Mouse (Mus musculus) lung, postnatal 10 days (tissue): ENCODE measurements around the gene Olfr222.
"Not testable (repeated sequence)": the region's sequence is repeated elsewhere in the genome, so short reads cannot be mapped to it uniquely, and the experiment has no call there.

Experiments
- DNase-seq: peaks from one replicate; pipeline ENCODE4 v3.0.0; 2021

Gene Olfr222

GRCm38 (mm10) chr11:59576135-59576534 lies at the start of gene Olfr222:
Olfr222 (minus strand) TSS chr11:59576235.
- not testable (repeated sequence) for DNase-seq

- DNase-seq, result peak; percentile 86
Observed at GRCm38 (mm10) chr11:59624017-59624630, 48.1 kb upstream of the Olfr222 start.

DNA sequence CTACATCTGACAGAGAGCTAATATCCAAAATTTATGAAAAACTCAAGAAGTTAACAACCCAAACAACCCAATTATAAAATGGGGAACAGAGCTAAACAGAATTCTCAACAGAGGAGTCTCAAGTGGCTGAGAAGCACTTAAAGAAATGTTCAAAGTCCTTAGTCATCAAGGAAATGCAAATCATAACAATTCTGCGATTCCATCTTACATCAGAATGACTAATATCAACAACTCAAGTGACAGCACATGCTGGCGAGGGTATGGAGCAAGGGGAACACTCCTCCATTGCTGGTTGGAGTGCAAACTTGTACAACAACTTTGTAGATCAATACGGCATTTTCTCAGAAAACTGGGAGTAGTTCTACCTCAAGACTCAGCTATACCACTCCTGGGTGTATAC lies 46.2 kb upstream of the Olfr222 start:
- DNase-seq, result no peak

GRCm38 (mm10) chr11:59616986-59617385 lies 41.0 kb upstream of the Olfr222 start:
- not testable (repeated sequence) for DNase-seq

- DNase-seq, result peak; percentile 76
Observed at GRCm38 (mm10) chr11:59614120-59614519, 38.1 kb upstream of the Olfr222 start.

GRCm38 (mm10) chr11:59611646-59612045 lies 35.6 kb upstream of the Olfr222 start:
- DNase-seq, result peak; percentile 50

GRCm38 (mm10) chr11:59602287-59602686 lies 26.3 kb upstream of the Olfr222 start:
- no peak for DNase-seq

DNA sequence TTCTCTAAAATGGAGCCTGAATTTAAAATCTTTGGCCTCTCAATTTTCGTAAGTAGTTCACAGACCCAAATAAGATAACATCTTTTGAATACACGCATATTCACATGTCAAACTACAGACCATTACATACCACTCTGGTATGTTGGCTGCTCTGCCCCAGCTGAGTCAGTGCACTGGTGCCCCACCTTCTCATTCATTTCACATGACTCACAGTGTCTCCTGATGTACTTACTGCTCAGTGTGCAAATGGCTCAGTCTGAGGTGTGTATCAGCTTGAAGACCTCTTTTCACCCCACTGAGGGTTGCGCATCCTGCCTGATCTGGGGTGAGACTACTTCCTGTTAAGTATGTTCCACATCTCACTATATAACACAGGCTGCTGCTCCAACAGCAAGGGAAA lies 24.8 kb upstream of the Olfr222 start:
- DNase-seq, result no peak

GRCm38 (mm10) chr11:59599211-59599610 lies 23.2 kb upstream of the Olfr222 start:
- peak; percentile 5 for DNase-seq

GRCm38 (mm10) chr11:59596950-59597349 lies 20.9 kb upstream of the Olfr222 start:
- no peak for DNase-seq

- no peak for DNase-seq
Observed at GRCm38 (mm10) chr11:59596091-59596490, 20.1 kb upstream of the Olfr222 start.

DNA sequence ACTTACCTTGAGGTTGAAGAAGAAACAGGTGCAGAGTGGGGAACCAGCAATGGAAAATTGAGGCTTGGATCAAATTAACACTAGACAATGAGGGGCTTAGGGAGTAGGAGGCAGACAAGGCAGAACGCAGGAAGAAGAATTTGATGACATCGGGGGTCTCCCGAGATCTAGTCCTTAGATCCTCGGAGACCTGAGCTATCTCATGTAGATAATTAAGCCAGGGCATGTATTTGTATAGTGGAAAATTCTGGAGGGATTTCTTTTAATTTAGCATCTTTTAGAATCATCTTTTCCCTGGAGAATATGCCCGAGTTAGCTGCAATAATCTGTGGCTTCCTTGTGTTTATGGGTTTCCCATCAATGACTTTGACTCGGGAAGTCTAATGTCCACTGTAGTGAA lies 17.2 kb upstream of the Olfr222 start, which contains the start of gene Olfr223:
TSS of gene Olfr223 (minus strand) at position 101 of the 400 bp plus-strand sequence.
- no peak for DNase-seq

DNA sequence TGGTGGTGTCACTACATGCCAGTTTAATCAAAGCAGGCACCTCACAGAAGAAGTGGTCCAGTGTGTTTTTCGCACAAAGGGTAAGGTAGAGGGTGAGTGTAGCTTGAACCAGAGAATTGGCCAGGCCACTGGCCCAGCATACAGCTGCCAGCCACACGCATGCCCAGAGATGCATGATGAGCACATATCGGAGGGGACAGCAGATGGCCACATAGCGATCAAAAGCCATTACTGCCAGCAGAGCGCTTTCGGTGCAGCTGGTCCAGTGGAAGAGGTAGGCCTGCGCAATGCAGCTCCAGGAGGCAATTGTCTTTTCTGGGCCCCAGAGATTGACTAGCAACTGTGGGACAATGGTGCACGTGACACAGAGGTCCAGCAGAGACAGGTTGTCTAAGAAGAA lies 13.5 kb upstream of the Olfr222 start:
- DNase-seq, result no peak

GRCm38 (mm10) chr11:59584539-59584938 lies 8.5 kb upstream of the Olfr222 start:
- peak; percentile 28 for DNase-seq

DNA sequence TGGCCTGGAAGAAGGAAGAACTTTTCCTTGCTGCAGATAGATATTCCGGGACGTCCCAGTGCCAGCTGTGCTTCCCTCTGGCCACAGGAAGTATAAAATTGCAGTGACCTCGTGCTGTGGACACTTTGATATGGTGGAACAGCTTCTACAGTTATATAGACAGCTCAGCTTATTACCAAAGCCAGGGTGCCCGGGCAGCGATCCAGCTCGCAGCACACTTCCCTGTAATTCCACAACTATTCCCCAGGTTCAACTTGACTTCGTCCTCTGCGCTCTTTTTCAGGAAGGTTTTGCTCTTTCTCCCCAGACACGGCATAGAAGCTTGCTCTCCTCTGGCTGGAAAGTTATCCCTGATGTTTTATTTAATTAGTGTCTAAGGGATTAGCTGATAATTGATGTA lies 309 bp downstream of the Olfr222 start:
- DNase-seq, result no peak

GRCm38 (mm10) chr11:59569306-59569705 lies 6.7 kb downstream of the Olfr222 start:
- peak; percentile 16 for DNase-seq

GRCm38 (mm10) chr11:59562837-59563236 lies 13.2 kb downstream of the Olfr222 start:
- no peak for DNase-seq

DNA sequence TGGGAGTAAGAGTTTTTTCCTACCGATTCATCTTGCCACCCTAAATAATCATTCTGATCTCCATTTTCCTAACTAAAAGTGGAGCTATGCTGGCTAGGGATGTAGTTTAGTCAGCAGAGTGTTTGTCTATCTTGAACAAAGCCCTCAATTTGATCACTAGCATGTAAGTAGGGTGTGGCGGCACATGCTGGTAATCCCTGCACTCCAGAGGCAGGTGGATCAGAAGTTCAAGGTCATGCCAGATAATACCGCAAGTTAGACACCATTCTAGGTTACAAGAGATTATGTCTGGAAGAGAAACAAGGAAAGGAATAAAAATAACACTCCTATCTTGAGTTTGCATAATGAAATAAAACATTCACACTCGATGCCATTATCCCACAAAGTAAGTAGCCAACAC lies 13.7 kb downstream of the Olfr222 start:
- DNase-seq, result no peak

- DNase-seq, result no peak
Observed at GRCm38 (mm10) chr11:59560906-59561305, 15.1 kb downstream of the Olfr222 start.

DNA sequence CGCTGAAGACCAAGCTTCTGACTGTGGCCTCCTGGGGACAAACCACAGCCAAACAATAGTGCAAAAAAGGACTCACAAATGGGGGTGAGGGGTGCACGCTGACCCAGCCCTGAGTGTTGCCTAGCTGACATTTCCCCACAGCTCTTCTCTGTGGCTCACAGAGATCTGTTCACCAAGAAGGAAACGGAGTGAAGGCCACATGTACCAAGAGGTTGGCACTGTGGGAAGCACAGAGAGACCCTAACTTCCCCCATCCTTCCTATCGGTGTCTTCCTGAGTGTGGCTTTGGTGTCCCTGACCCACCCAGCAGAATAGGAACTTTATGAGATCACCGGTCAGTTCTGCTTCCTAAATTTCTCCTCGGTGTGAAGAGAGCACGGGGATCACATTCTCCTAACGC lies 21.5 kb downstream of the Olfr222 start:
- no peak for DNase-seq

GRCm38 (mm10) chr11:59554127-59554526 lies 21.9 kb downstream of the Olfr222 start:
- DNase-seq, result no peak

- no peak for DNase-seq
Observed at GRCm38 (mm10) chr11:59544005-59544404, 32.0 kb downstream of the Olfr222 start.

GRCm38 (mm10) chr11:59543376-59543775 lies 32.7 kb downstream of the Olfr222 start:
- no peak for DNase-seq

DNA sequence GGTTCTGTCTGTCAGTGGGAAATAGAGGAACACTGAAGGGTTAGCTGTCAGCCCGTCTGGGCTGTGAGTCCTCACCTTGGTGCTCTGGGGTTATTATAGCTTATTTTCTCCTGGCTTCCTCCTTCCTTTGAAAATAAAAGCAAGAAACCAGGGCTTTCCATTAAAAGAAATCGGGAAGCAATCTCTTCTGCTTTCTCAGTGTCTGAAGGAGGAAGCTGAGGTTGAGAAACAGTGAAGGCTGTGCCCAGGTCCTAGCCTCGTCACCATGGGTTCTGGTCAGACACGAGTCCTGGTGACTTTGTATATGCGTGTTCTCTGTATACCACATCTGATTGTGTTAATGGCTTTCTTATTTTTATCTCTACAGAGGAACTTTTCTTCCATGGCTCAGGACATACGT lies 33.6 kb downstream of the Olfr222 start:
- DNase-seq, result no peak

DNA sequence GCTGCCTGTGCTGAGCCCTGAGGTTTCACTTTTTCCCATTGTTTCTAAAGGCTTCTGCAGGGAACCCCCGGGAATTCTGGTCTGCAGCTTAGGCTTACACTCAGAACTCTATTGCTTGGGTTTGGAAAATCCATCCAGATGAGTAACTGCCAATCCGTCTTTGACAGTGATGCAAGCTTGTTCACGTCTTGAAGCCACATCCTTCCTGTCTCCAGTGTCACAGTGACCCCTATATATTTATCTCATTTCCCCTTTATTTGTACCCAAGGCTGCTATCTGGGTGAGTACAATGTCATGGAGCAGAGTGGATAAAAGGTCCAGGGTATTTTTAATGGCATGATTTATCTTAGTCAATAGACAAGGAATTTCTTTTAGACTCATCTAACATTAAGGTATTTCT lies 34.7 kb downstream of the Olfr222 start, which contains the start of gene Nlrp3:
TSS of gene Nlrp3 (plus strand) at position 245 of the 400 bp plus-strand sequence.
- no peak for DNase-seq
